Mouse (Mus musculus) C2C12 (cell line): Measurements from ENCODE around the gene Slc25a12.

ENCODE experiments used
- CTCF ChIP-seq: IDR thresholded peaks from one replicate; pipeline ENCODE4 v1.5.1; 2011; ENCODE audit not compliant: control insufficient read depth, insufficient read depth, insufficient read length
- FOSL1 ChIP-seq: IDR thresholded peaks from one replicate; pipeline ENCODE4 v1.8.0; 2011; ENCODE audit warnings: mild to moderate bottlenecking, low read length; ENCODE audit not compliant: poor library complexity, insufficient read depth, severe bottlenecking
- MAX ChIP-seq: IDR thresholded peaks from one replicate; pipeline ENCODE4 v1.6.1; 2011; ENCODE audit warnings: mild to moderate bottlenecking, control low read depth
- MYOD1 ChIP-seq: IDR thresholded peaks from one replicate; pipeline ENCODE4 v1.6.1; 2011; ENCODE audit warnings: low read depth; ENCODE audit not compliant: control insufficient read depth, insufficient read length
- MYOG ChIP-seq: IDR thresholded peaks from one replicate; pipeline ENCODE4 v1.6.1; 2011; ENCODE audit not compliant: control insufficient read depth, insufficient read length; ENCODE audit errors: extremely low read depth
- USF1 ChIP-seq: IDR thresholded peaks from one replicate; pipeline ENCODE4 v1.6.1; 2011; ENCODE audit warnings: low read depth, mild to moderate bottlenecking, control low read depth, moderate library complexity

- TF ChIP-seq MYOD1 = no peak
- no peak for TF ChIP-seq CTCF
- no peak for TF ChIP-seq MAX
- no peak for TF ChIP-seq USF1
- TF ChIP-seq FOSL1 = no peak
- TF ChIP-seq MYOG = no peak
Observed at GRCm38 (mm10) chr2:71351727-71351987, 15.9 kb downstream of the Slc25a12 start.
